Mouse (Mus musculus): ENCODE measurements around the gene Rab11a. TPM values are rescaled to one million over a fixed set of nuclear protein-coding genes. Genes with fewer than 3 reads are reported as not detected.
A peak's percentile ranks its signal among the peaks of the same experiment; 100 is the strongest.
"Not testable (repeated sequence)": the region's sequence is repeated elsewhere in the genome, so short reads cannot be mapped to it uniquely, and the experiment has no call there.

Rab11a gene
- total RNA-seq, 2 experiments from 2014 or later, result 116 to 134 TPM

DNA sequence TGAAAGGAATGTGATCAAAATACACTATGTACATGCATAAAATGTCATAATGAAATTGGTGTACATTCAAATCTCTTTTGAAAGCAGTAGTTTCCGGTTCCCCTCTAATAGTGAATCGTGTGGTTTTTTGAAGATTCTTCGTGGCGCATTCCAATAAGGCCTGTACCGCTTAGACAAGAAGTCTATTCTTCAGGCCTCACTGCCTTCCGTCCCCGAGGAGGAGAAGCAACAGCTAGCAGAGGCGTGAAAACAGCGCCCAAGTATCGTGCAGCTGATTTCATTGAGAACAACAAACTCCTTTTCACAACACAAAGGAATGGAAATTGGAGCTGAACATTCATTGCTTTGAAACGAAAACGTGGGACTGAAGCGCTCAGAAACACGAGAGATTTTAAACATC is 20.5 kb upstream of the Rab11a start:
- intact Hi-C loops (cut with DNase I; ENCODE audit: low total_unique reads), result no loop called here
- DNase-seq, result no peak

DNA sequence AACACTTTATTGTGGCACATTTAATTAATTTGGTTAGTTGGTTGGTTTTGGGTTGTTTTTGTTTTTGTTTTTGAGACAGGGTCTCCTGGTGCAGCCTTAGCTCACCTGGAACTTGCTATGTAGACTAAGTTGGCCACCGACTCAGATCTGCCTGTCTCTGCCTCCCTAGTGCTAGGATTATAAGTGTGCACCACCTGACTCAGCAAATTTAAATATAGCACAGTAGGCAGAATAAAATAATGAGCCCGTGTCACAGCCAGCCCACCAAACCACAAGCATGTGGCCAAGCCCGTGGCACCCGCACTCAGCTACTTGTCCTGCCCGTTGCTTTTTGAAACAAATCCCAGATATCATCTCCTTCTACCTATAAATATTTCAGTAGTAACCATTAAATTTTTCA is 15.0 kb upstream of the Rab11a start:
- intact Hi-C loops (cut with DNase I; ENCODE audit: low total_unique reads), result no loop called here
- no peak for DNase-seq

DNA sequence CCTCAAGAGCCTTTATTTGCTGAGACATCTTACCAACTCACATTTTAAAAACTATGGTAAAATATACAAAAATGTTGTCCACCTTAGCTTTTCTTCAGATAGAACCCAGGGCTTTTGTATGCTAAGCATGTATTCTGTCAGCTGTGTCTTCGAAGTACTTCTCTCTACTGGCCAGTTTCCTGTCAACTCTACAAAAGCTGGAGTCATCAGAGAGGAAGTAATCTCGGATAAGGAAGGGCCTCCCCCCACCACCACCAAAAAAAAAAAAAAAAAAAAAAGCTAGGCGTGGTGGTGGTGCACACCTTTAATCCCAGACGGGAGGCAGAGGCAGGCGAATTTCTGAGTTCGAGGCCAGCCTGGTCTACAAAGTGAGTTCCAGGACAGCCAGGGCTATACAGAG is 11.8 kb upstream of the Rab11a start:
- no peak for DNase-seq
- intact Hi-C loops (cut with DNase I; ENCODE audit: low total_unique reads), result no loop called here

DNA sequence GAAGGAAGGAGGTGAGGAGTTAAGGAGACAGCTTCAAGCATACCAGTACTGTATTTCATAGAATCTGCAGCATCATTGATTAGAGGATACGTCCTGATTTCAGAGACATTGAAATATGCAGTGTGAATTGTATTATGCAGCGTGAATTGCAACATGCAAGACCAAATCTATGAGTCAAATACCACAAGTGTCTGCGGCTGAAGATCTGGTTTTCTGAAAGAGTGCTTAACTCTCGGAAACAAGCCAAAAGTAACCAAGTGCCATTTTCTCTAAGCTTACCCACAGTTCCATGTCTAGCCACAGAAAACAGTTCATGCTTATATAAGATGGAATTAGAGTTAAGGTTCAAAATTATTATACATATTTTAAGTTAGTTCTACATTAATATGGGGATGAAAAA is 10.2 kb upstream of the Rab11a start:
- intact Hi-C loops (cut with DNase I; ENCODE audit: low total_unique reads), result no loop called here
- DNase-seq, result no peak

DNA sequence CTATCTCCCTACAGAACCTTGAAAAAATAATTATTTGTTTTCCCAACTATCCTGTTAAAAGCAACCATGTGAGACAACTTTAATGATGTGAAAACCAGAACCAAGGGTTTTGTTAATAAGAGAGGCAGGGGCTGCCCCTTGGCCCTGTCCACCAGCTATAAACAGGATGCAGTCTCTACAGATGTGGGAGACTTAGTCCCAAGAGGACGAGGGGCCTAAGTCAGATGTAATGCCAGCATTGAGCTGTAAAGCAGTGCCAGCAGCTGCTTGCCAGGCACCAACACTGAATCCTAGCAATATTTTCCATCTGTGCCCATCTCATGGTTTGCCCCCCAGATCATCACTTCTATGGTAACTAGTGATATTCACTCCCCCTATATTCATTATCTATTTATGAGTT is 4.9 kb upstream of the Rab11a start:
- intact Hi-C loops (cut with DNase I; ENCODE audit: low total_unique reads), result no loop called here
- DNase-seq, result no peak

DNA sequence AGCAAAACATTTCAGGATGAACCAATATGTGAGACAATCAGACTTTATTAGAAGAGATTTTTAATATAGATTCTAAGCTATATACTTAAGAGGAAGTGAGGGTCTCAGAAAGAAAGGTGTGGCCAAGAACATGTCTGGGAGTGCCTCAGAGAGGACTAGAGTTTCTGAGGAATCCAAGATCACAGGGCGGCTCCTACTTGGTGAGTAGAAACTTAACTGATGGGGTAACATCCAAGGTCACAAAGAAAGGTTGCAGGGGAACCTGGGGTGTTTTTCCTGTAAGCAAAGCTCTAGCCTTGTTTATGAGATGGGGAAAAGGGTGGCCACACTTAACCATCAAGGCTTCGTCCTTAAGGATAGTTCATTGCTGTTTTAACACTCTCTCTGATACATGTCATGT is 1.4 kb upstream of the Rab11a start:
- intact Hi-C loops (cut with DNase I; ENCODE audit: low total_unique reads), result no loop called here
- DNase-seq, result no peak

DNA sequence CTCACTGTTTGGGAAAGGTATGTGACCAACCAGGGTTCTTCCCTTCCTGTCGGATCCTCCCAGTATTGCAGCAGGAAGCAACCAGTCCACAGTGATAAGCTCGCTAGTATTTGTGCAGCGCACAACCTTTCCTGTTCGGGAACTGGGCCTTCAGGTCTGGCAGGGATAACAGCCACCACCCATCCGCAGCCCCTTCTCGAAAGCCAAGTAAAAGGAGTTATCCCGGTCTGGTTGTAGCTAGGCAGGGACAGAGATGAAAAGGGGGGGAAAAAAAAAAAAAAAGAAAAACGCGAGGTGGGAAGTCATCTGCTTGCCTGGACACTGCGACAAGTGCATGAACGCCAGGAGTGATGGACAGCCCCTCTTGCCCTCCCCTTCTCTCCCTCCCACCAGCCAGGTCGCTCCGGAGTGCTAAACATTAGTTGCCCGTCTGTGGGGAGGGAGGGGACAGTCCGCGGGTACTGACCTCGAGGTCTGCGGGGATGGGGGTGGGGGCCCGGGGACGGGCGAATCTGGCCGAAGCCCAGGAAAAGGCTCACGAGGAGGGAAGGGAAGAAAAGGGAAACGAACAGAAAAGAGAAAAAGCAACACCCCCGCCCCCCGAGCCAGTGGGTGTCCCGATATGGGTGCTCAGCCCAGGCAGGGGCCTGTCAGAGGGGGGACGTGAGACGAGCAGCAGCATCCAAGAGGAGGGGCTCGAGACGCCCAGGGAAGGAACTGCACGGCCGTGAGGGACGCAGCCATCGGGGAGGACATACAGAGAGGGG is 736 bp downstream of the Rab11a start:
- intact Hi-C loops (cut with DNase I; ENCODE audit: low total_unique reads), result no loop called here
- peak; percentile 47 for DNase-seq

DNA sequence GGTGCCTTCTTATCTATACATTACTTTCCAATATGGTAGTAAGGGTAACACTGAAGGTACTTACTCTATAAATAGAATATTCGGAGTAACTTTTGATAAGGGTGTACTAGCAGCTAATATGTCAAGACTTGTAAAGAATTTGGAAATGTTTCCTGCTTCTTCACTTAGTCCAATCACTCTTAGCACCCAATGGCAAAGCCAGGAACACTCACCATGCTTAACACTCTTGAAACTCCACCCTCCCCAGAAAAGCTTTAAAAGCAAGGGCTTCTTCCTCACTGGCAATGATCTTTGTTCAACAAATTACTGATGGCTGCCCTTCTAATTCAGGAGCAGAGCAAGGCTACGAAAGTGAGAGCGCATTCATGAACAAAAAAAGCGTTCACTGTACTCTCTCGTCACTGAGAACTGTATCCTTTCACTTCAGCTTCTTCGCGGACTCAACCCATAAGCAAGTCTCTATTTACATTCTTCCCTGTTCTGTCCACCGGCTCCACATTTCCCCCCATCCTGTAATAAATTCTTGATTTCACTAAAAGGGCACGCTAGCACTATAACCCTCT is 1.4 kb downstream of the Rab11a start:
- DNase-seq, result no peak
- intact Hi-C loops (cut with DNase I; ENCODE audit: low total_unique reads), result no loop called here

DNA sequence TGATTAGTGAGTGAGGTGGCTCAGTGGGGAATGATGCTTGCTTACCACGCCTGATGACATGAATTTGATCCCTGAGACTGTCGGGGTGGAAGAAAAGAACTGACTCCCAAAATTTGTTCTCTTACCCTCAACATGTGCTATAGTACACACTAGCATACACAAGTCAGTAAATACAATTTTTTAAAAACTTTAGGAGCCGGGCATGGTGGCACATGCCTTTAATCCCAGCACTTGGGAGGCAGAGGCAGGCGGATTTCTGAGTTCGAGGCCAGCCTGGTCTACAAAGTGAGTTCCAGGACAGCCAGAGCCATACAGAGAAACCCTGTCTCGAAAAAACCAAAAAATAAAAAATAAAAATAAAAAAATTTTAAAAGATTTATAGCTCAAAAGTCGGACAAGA is 2.6 kb downstream of the Rab11a start:
- intact Hi-C loops (cut with DNase I; ENCODE audit: low total_unique reads); DNase-seq: not testable (repeated sequence)

DNA sequence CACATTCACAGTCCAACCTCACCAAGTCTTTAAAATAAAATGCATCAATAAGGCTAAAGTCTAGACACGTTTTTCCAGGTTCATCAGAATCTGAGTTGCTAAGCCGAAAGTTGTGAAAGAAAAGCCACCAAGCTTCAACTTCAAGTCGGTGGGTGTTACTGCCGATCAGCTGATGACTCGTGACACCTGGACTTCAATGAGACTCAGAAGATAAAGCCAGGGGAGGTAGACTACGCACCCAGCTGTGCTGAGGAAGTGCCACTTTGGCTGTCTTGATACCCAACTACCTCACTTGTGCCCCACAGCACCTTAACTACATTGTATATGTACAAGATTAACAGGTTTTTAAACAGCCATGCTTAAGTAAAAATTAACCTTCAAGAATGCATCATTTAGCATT is 3.4 kb downstream of the Rab11a start:
- DNase-seq, result no peak
- intact Hi-C loops (cut with DNase I; ENCODE audit: low total_unique reads), result no loop called here

DNA sequence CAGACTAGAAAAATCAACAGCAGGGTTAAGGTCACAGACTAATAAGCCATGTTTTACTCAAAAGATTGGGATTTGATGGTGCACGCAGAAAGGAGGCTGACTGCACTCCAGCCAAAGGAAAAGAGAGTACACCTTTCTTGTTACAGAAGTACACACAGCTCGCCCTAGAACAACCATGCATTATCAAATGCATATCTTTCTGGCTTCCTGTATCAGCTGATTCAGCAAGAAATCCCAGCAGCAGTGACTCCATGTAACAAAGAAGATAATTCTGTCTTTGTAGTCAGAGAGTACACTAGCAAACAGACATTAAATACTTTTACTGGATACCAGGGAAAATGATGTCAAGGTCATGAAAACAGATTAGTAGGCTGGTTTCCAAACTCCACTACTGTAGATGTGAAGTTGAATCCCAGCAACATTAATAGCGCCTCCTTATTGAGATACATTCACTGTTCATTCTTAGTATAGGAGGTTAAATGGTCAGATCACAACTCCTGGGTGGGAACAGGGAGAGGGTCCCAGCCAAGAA is 6.5 kb downstream of the Rab11a start:
- DNase-seq, result no peak
- intact Hi-C loops (cut with DNase I; ENCODE audit: low total_unique reads), result no loop called here

DNA sequence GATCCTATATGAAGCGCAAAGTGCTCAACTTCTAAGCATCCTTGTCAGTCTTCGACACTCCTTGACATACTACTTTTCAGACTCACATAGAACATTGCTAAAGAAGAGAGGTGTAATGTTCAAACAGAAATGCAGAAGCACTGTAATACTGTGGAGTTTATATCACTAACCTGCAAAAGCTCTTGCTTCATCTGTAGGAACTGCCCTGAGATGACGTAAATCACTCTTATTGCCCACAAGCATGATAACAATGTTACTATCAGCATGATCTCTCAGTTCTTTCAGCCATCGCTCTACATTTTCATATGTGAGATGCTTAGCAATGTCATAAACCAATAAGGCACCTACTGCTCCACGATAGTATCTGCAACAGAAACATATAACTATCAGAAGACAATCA is 11.1 kb downstream of the Rab11a start:
- no peak for DNase-seq
- intact Hi-C loops (cut with DNase I; ENCODE audit: low total_unique reads), result no loop called here

DNA sequence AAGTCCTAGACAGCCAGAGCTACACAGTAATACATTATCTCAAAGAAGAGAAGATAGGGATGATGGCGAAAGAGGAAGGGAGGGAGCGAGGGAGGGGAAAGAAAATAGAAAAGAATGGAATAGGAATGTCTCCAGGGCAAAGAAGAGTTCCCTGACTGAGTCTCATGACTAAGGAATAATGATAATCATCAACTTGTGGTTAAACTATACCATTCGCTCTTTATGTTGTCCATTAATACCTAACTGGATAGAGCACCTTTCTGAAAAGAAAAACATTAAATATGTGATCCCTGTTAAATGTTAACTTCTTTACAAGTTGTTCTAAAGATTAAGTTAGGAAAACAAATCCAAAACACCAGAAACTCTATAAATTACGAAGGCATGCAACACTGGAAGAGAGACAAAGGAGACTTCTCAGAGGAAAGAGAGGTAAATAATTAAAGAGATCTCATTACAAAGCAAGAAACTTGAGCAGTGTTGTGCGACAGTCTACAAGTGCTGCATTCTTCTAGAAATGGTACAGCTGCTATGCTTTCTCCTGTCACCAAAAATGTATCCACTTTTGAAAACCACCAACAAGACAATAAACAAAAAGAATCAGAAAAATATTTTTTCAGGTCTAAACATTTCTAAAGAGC is 17.9 kb downstream of the Rab11a start:
- DNase-seq, result no peak
- intact Hi-C loops (cut with DNase I; ENCODE audit: low total_unique reads), result no loop called here

DNA sequence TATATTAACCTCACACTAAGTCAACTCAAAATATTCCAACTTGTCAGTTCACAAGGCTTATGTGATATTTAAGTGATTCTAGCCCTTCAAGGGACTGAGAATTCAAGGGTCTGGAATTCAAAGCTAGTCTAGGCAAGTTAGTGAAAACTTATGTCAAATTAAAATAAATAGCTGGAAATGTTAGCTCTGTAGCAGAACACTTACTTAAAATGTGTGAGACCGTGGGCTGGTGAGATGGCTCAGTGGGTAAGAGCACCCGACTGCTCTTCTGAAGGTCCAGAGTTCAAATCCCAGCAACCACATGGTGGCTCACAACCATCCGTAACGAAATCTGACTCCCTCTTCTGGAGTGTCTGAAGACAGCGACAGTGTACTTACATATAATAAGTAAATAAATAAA is 27.3 kb downstream of the Rab11a start:
- DNase-seq, result not testable (repeated sequence)

DNA sequence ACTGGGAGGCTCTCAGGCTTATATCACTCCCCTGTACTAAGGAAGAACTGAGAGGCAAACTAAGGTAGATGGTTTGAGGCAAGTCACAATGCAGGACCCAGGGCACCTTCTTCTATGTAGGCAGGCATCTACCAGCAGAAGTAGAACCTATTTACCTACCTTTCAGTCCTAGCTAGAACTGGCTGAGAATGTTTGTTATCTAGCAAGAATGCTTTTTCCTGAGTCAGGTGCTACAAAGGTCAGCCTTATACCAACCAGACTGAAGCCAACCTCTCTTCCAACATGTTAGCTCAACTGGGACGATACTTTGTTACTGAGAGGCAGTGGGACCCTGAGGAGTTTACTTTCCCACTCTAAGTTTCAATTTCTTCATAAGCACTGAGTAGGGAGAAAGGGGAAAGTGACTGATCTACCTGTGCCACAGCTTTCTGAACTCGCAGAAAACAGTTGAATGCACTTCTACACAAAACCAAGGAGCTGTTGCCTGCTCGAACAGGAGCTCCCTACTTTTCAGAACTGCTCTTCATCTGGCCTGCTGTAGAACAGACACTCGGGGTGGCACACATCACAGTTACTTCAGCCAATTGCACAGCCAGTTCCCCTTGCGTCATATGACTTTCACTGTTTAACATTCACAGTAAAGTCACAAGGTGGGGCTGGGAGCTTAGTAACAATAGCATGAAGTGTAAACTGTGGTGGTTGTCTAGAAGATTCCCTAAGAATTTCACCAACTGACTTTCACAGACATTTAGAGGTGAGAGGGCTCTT is 33.3 kb downstream of the Rab11a start:
- DNase-seq, result no peak
- intact Hi-C loops (cut with DNase I; ENCODE audit: low total_unique reads), result no loop called here

More for the DNA sequence above, 27.3 kb downstream of the Rab11a start:
- intact Hi-C loops (cut with DNase I; ENCODE audit: low total_unique reads), result not testable (repeated sequence)

DNA sequence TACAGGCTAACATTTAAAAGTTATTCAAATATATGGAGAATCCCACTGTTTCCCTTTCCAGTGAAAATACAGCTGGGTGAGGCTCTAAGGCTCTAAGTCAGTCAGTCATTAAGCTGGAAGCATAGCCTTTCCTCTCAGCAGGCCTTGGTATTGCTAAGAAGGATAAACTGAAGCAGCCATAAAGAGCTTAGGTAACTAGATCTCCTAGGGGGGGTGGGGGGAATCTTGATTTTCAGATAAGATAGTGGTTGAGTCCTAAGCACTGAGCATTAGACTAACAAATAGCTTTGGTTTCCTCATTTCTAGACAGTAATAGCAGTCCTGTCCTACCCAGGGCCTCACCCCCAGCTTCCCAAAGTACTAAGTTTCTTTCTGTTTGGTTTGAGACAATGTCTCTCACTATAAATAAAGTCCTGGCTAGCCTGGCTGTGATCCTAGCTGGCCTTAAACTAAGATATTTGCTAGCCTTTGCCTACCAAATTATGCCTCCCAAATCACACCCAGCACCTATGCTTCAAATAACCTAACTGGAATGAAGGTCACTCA is 34.1 kb downstream of the Rab11a start:
- DNase-seq, result no peak
- intact Hi-C loops (cut with DNase I; ENCODE audit: low total_unique reads), result no loop called here

DNA sequence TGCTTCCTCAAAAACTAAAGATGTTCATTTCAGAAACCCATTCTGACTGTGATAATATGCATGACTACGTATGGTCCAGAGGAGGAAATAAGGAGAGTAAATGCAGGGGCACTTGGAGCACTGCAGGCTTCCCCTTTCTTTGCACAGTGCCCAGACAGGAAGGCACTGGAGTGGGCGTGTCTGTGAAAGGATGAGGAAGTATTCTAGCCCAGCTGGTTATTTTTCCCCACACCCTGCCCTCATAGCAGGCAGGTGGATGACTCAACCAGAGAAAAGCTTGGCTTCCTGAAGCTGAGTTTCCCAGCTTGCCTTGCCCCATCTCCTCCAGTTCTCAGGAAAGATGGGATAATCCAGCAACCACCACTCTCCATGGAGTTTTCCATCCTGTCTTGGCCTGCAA is 34.6 kb downstream of the Rab11a start:
- intact Hi-C loops (cut with DNase I; ENCODE audit: low total_unique reads), result no loop called here
- DNase-seq, result no peak

DNA sequence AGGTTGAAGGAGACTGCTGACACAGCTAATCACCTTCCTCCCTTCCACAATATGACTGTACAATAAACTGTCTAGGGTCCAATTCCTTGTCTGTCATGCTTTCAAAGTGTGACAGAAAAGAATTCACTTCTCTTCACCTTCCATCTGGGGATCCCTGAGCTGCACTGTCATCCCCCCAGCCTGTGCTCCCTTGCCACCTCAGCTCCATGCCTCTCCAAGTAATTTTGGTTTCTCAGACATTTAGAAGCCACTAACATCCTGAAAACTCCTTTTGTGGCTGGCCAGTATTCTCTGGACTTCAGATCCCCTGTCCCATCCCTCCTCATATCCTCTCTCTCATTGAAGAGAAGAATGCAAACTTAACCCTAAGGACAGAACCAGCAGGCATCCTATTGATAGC is 35.2 kb downstream of the Rab11a start:
- intact Hi-C loops (cut with DNase I; ENCODE audit: low total_unique reads), result no loop called here
- no peak for DNase-seq

DNA sequence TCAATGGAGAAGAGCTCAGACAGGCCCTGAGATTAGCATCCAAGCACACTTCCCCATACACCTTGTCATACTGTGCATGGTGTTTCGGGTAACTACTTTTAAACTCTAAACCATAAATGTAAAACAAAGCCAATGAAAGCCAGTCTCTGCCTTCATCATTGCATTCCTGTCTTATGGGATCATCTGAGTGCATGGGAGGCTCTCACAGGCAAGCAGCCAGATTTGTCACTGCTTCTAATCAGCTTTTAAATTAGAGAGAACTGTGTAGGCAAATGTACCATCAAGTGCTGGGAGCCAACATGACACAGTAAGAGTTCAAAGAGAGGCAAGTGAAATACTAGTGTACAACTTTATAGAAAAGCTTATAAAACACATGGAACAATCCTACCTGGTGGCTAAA is 35.9 kb downstream of the Rab11a start:
- no peak for DNase-seq
- intact Hi-C loops (cut with DNase I; ENCODE audit: low total_unique reads), result no loop called here
